Mouse (Mus musculus): ENCODE results near the gene Cpm. TPM values are rescaled to one million over a fixed set of nuclear protein-coding genes. Genes with fewer than 3 reads are reported as not detected.
"Not testable (repeated sequence)": the region's sequence is repeated elsewhere in the genome, so short reads cannot be mapped to it uniquely, and the experiment has no call there.

Cpm gene
- polyA plus RNA-seq, 1 experiment from 2014 or later = 5.2 TPM

DNA sequence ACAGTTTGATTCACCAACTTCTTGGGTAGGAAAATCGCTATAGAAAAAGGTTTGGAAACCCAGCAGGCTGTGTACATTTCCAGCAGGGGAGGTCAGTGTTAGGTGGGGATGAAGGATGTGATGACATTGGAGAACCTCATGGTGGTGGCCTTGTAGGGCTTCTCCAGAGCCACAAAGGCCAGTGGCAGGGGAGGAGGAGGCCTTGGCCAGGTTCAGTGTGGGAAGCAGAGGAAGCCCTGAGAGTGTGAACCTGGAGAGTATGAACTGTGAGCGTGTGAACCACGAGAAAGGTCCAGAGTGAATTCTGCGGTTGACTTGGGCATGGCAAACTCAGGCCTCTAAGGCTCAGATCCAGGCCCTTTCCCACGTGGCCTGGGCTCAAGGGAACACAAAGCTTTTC is 99.3 kb downstream of the Cpm start:
- no peaks in the 10 kb centered on the region for H3K27me3 ChIP-seq
- 85% methylated on average over 5 of the region's 5 CpGs for WGBS
- no peak overlapping the region for H3K27ac ChIP-seq
- H3K4me3 ChIP-seq (replicated peaks) = no peak overlapping the region
- ATAC-seq (ENCODE audit: low FRiP score) = no peak
- H3K36me3 ChIP-seq (replicated peaks) = no peaks in the 10 kb centered on the region
- no peak overlapping the region for H3K4me2 ChIP-seq
- no peaks in the 10 kb centered on the region for H3K9me3 ChIP-seq
- no peaks in the 10 kb centered on the region for H3K4me1 ChIP-seq
- no peak overlapping the region for H3K9ac ChIP-seq

DNA sequence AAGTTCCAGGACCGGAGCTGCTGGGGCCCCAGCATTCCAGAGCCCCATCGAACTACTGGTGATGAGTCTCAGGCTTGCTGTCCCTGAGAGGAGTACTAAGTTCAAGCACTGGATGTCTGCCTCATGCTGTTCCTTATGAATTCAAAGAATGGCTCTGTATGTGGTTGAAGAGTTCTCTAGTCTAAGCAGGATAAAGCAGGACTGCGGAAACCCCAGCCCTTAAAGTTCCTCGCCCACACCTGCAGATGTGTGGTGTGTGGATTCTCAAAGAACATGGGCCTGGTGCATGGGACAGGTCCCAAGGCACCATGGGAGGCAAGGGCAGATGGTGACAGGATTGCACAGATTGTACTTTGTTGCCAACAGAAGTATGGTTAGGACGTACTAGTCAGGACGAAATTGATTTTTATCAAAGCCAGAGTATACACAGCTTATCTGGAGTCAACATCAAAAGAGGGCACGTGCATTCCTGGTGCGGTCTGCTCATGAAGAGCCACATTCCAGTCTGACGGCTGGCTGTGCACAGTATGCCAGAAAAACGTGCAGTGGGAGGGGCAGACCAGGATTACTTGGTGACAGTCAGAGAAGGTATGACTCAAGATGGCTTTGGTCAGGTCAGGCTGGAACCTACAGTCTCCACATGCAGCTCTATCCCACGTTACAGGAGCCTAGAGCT is 100.0 kb downstream of the Cpm start:
- no peak for ATAC-seq (ENCODE audit: low FRiP score)
- Histone ChIP-seq H3K27ac (no peak overlapping the region), H3K4me2 (no peak overlapping the region), H3K4me3 (replicated peaks) (no peak overlapping the region), H3K9ac (no peak overlapping the region), H3K27me3 (no peaks in the 10 kb centered on the region), H3K4me1 (no peaks in the 10 kb centered on the region), H3K9me3 (no peaks in the 10 kb centered on the region), H3K36me3 (replicated peaks) (no peaks in the 10 kb centered on the region)
- 79% methylated on average over 11 of the region's 11 CpGs for WGBS

DNA sequence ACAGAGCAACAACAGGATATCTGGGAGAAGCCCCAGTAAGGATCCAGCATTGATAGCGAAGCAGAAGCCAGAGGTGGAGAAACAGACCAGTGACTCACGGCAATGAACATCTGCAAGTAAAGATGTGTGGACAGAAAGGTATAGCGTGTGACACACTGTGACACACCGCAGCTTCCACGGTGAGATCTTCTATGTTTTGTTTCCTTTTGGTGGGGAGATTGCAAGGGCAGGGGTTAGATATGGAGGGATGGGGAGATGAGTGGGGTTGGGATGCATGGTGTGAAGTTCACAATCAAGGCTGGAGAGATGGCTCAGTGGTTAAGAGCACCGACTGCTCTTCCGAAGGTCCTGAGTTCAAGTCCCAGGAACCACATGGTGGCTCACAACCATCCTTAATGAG is 100.8 kb downstream of the Cpm start:
- no peaks in the 10 kb centered on the region for H3K4me1 ChIP-seq
- no peak overlapping the region for H3K9ac ChIP-seq
- ATAC-seq (ENCODE audit: low FRiP score) = no peak
- 94% methylated on average over 7 of the region's 7 CpGs for WGBS
- H3K27ac ChIP-seq = no peak overlapping the region
- no peaks in the 10 kb centered on the region for H3K36me3 ChIP-seq (replicated peaks)
- no peak overlapping the region for H3K4me2 ChIP-seq
- H3K9me3 ChIP-seq = no peaks in the 10 kb centered on the region
- no peaks in the 10 kb centered on the region for H3K27me3 ChIP-seq
- H3K4me3 ChIP-seq (replicated peaks) = no peak overlapping the region

DNA sequence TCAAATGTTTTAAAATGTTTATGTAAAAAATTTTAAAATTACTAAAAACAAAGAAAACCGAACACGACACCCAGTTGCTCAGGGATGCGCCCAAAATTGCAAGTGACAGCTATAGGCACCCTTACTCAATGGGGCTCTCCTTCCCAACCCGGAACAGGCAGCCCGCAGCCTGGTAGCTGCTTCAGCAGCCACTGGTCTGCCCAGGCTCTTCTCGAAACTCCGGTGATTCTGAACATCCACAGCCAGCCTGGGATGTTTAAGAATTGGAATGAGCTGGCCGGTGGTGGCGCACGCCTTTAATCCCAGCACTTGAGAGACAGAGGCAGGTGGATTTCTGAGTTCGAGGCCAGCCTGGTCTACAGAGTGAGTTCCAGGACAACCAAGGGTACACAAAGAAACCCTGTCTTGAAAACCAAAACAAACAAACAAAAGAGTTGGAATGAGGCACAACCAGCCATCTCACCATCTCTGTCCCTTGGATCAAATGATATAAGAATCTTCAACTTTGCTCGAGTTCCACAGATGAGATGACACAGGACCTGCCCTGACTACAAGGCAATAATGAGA is 101.4 kb downstream of the Cpm start:
- 94% methylated on average over 12 of the region's 12 CpGs for WGBS

DNA sequence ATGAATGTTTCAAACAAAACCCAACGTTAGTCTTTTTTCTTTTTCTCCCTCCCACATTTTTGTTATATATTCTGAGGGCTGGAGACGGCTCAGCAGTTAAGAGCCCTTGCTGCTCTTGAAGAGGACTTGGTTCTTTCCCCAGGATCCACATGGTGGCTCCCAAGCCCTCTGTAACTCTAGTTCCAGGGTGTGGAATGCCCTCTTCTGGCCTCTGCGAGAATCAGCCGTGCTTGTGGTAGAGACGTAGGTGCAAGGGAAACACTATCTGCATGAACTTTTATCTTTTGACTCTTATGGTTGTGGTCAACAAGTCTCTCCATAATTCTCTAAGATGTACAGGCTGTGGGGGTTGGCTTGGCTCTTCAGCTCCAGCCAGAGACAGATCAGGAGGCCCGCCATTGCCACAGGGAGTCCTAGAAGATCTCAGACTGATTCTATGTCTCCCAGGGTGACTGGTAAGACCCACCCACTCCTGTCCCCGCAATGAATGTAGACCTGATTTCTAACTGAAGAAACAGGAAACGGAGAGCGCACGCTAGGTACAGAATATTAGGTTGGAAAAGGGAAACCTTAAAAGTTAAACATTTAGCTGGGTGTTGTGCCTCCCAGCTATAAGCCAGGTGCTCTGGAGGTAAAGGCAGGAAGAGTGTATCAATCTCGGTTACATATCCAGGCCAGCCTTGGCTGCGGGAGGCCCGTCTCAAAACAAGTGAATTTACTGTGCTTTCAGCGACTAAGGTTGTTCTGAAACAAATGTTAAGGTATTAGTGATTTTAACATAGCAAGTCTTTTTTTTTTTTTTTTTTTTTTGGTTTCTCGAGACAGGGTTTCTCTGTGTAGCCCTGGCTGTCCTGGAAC is 102.2 kb downstream of the Cpm start:
- Histone ChIP-seq H3K9ac (no peak overlapping the region), H3K4me1 (no peaks in the 10 kb centered on the region), H3K27ac (no peak overlapping the region), H3K9me3 (no peaks in the 10 kb centered on the region), H3K36me3 (replicated peaks) (peaks cover 6% of the 10 kb centered on the region), H3K4me2 (no peak overlapping the region), H3K27me3 (no peaks in the 10 kb centered on the region), H3K4me3 (replicated peaks) (no peak overlapping the region)
- no peak for ATAC-seq (ENCODE audit: low FRiP score)
- 69% methylated on average over 15 of the region's 15 CpGs for WGBS

More for the DNA sequence above, 101.4 kb downstream of the Cpm start:
- 0 out of 2 replicates have a peak, but pooled peaks cover 2% of the 10 kb centered on the region for H3K36me3 ChIP-seq (replicated peaks)
- no peak overlapping the region for H3K27ac ChIP-seq
- no peaks in the 10 kb centered on the region for H3K9me3 ChIP-seq
- no peak overlapping the region for H3K4me2 ChIP-seq
- H3K9ac ChIP-seq = no peak overlapping the region
- H3K4me1 ChIP-seq = no peaks in the 10 kb centered on the region
- H3K4me3 ChIP-seq (replicated peaks) = no peak overlapping the region
- H3K27me3 ChIP-seq = no peaks in the 10 kb centered on the region
- ATAC-seq (ENCODE audit: low FRiP score) = no peak

DNA sequence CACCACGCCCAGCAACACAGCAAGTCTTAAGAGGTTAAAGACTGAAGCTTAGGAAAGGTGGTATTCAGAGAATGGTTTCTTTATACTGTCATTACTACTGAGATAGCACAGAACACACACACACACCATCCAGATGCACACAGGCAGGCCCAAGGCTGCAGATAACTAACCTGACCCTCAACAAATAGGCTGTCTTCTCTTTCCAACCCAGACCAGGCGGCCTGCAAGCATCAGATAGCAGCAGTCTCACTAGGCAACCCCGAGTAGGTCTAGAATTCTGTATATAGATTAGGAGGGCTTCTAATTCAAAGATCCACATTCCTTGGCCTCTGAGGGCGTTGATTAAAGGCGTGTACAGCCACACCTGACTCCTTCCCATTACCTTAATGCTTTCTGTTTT is 102.9 kb downstream of the Cpm start:
- ATAC-seq (ENCODE audit: low FRiP score) = no peak
- Histone ChIP-seq H3K9ac (no peak overlapping the region), H3K9me3 (no peaks in the 10 kb centered on the region), H3K4me3 (replicated peaks) (no peak overlapping the region), H3K27ac (no peak overlapping the region), H3K4me1 (no peaks in the 10 kb centered on the region), H3K27me3 (no peaks in the 10 kb centered on the region), H3K36me3 (replicated peaks) (peaks cover 13% of the 10 kb centered on the region), H3K4me2 (no peak overlapping the region)
- WGBS = 92% methylated on average over 5 of the region's 5 CpGs

DNA sequence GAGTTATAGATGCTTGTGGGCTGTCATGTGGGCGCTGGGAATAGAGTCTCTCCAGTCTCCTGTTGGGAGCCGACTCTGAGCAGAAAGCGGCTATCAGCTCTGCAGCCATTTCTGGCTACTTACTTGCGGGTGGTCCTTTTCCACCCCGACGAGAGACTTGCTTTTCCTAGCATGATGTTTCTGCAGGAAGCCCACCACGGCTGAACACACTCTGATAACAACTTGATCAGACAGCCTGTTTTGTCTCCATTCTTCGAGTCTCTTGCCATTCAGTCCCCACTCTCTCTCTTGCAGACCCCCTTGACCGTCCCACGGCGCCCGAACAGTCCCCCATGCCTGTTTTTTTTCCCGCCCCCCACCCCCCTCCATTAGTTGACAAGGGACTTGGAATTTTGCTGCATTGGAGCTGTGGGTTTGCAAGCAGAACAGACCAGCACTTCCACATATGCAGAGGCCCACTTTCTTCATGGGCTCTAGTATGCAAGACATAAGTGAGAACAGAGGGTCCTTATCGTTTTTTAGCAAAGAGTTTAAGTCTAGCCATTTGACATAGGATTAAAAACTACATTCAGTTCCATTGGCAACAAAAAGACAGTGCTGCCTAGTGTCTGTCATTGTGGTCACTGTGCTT is 103.8 kb downstream of the Cpm start:
- H3K9ac ChIP-seq = no peak overlapping the region
- no peak overlapping the region for H3K4me2 ChIP-seq
- no peaks in the 10 kb centered on the region for H3K9me3 ChIP-seq
- no peaks in the 10 kb centered on the region for H3K27me3 ChIP-seq
- H3K4me1 ChIP-seq = no peaks in the 10 kb centered on the region
- WGBS = 89% methylated on average over 14 of the region's 14 CpGs
- no peak overlapping the region for H3K4me3 ChIP-seq (replicated peaks)
- peaks cover 19% of the 10 kb centered on the region for H3K36me3 ChIP-seq (replicated peaks)
- no peak overlapping the region for H3K27ac ChIP-seq
- ATAC-seq (ENCODE audit: low FRiP score) = no peak

DNA sequence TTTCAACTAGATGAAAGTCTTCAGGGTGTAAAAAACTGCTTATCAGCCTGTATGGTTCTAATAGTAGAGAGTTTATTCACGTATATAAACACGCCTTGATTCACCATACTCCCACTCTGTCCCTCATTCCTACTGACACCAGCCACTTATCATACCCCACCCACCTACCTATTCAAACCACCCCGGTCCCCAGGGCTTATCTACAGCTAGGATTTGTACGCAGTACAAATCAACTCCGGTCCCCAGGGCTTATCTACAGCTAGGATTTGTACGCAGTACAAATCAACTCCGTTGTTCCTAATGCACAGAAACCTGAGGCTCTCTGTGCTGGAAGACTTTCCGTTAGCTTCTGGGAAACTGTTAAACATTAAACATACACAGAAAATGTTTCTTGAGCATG is 104.3 kb downstream of the Cpm start:
- not testable (repeated sequence) for H3K9me3 ChIP-seq; H3K27me3 ChIP-seq; ATAC-seq (ENCODE audit: low FRiP score); H3K4me1 ChIP-seq; H3K4me2 ChIP-seq; H3K4me3 ChIP-seq (replicated peaks); H3K27ac ChIP-seq; H3K9ac ChIP-seq
- WGBS = 94% methylated on average over 8 of the region's 8 CpGs
- H3K36me3 ChIP-seq (replicated peaks) = peaks cover 25% of the 10 kb centered on the region

DNA sequence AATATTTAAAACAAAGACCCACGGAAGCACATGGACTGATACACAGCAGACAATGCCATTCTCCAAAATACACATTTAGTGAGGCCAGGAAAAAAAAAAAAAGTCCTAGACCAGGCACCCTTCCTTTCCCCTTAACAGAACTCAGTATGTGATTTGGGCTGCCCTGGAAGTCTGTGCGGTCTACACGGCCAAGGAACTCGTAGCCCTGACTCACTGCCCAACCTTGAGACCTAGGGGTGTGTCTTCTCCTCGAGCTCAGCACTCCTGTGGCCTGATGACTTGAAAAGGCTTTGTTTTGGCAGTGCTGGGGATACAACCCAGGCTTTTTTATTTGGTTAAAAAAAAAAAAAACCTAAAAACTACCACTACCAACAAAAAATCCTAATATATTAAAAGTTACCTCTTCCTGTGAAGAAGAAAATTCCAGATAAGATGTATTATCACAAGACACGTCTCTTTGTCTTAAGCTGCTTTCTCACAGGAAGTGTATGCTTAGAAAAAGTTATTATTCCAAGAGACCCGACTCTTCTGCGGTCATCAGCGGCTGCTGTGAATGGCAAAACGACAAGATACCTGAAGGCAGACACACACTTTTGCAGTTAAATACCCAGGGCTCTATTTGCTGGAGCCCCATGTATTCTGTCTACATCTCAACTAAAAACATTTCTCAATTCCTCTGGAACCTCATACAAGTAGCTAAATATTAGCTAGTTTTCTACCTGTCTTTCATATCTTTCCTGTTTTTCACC is 105.0 kb downstream of the Cpm start:
- not testable (repeated sequence) for H3K27ac ChIP-seq; H3K27me3 ChIP-seq; H3K4me3 ChIP-seq (replicated peaks); H3K4me2 ChIP-seq; ATAC-seq (ENCODE audit: low FRiP score); H3K9ac ChIP-seq; H3K9me3 ChIP-seq; H3K4me1 ChIP-seq
- 89% methylated on average over 10 of the region's 10 CpGs for WGBS
- H3K36me3 ChIP-seq (replicated peaks) = peaks cover 31% of the 10 kb centered on the region

DNA sequence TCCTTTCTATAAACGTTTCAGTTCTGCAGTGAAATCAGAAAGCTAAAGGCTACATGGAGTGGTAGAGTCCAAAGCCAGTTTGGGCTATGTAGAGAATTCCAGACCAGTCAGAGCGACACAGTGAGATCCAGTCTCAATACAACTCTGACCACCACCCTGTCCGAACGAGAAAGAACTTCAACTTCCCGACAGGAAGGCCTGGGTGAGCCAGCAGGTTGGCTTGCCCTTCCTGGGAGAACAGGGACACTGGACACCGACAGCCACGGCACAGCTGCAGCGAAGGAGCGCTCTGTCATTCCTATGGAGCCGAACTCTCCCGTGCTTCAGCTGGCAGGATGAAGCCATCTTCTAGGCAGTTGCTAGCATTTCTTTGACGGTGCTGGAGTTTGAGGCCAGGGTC is 106.1 kb downstream of the Cpm start:
- H3K4me3 ChIP-seq (replicated peaks); H3K27me3 ChIP-seq; H3K4me1 ChIP-seq; H3K9me3 ChIP-seq; H3K27ac ChIP-seq; H3K4me2 ChIP-seq; ATAC-seq (ENCODE audit: low FRiP score); H3K9ac ChIP-seq: not testable (repeated sequence)
- 92% methylated on average over 12 of the region's 12 CpGs for WGBS
- peaks cover 43% of the 10 kb centered on the region for H3K36me3 ChIP-seq (replicated peaks)

DNA sequence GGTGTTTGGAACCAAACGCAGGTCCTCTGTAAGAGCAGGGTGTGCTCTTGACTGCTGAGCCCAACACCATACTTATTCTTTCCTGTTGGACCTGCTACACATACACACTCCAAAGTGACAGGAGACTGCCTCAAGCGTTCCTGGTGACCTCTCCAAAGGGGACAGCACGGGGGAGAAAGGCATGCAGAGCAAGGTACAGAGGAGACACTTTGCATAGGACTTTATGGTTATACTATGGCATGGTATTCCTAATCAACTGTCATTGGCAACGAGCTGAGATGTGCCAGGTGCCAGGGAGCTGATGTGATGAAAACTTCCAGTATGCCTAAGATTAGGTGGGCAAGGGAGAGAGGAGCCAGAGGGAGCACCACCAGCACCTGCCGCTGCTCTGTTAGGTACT is 107.3 kb downstream of the Cpm start:
- WGBS = 89% methylated on average over 5 of the region's 5 CpGs
- peaks cover 43% of the 10 kb centered on the region for H3K36me3 ChIP-seq (replicated peaks)
- H3K4me2 ChIP-seq = no peak overlapping the region
- ATAC-seq (ENCODE audit: low FRiP score) = no peak
- no peaks in the 10 kb centered on the region for H3K27me3 ChIP-seq
- H3K4me3 ChIP-seq (replicated peaks) = no peak overlapping the region
- no peaks in the 10 kb centered on the region for H3K9me3 ChIP-seq
- H3K27ac ChIP-seq = no peak overlapping the region
- H3K4me1 ChIP-seq = no peaks in the 10 kb centered on the region
- no peak overlapping the region for H3K9ac ChIP-seq

Data from forebrain, embryonic 12.5 days (tissue).